Mouse (Mus musculus) right cerebral cortex, adult 2 months (tissue): ENCODE measurements around the gene 1520401A03Rik.
A peak's percentile ranks its signal among the peaks of the same experiment; 100 is the strongest.

Experiments
- DNase-seq, 2 experiments: peaks; one replicate each; pipeline ENCODE4 v3.0.0; 2021 to 2022; ENCODE audit warnings: low spot score in 2 of 2

Gene 1520401A03Rik

GRCm38 (mm10) chr17:23742941-23743340 is 20.4 kb upstream of the 1520401A03Rik start:
- no peak for DNase-seq

GRCm38 (mm10) chr17:23742210-23742793 is 19.7 kb upstream of the 1520401A03Rik start:
- no peak for DNase-seq

- no peak for DNase-seq
Observed at GRCm38 (mm10) chr17:23741359-23742209, 19.0 kb upstream of the 1520401A03Rik start.

- no peak for DNase-seq
Observed at GRCm38 (mm10) chr17:23740598-23741021, 18.0 kb upstream of the 1520401A03Rik start, which contains the start of gene Paqr4. Paqr4 (minus strand) TSS chr17:23740867.

GRCm38 (mm10) chr17:23740136-23740584 is 17.6 kb upstream of the 1520401A03Rik start:
- DNase-seq: peak; percentile 93 to 94

- peak in 1 of 2 experiments; percentile 47 for DNase-seq
Observed at GRCm38 (mm10) chr17:23739202-23740135, 16.9 kb upstream of the 1520401A03Rik start.

- DNase-seq: no peak
Observed at GRCm38 (mm10) chr17:23738836-23739201, 16.2 kb upstream of the 1520401A03Rik start.

- DNase-seq: no peak
Observed at GRCm38 (mm10) chr17:23737493-23738445, 15.2 kb upstream of the 1520401A03Rik start.

GRCm38 (mm10) chr17:23734341-23734740 is 11.8 kb upstream of the 1520401A03Rik start:
- DNase-seq: no peak

GRCm38 (mm10) chr17:23730441-23730840 is 7.9 kb upstream of the 1520401A03Rik start:
- DNase-seq: no peak

GRCm38 (mm10) chr17:23726758-23727142 is 4.2 kb upstream of the 1520401A03Rik start:
- DNase-seq: peak; percentile 51 to 63

GRCm38 (mm10) chr17:23725999-23726757 is 3.6 kb upstream of the 1520401A03Rik start, which contains the start of gene Pkmyt1:
Pkmyt1 (plus strand) TSS chr17:23726336.
- peak; percentile 90 to 92 for DNase-seq

GRCm38 (mm10) chr17:23725477-23725876 is 2.9 kb upstream of the 1520401A03Rik start:
- DNase-seq: no peak

- no peak for DNase-seq
Observed at GRCm38 (mm10) chr17:23721886-23722285, 697 bp downstream of the 1520401A03Rik start.

- no peak for DNase-seq
Observed at GRCm38 (mm10) chr17:23719455-23719854, 3.1 kb downstream of the 1520401A03Rik start.

GRCm38 (mm10) chr17:23717003-23717402 is 5.6 kb downstream of the 1520401A03Rik start:
- DNase-seq: no peak

GRCm38 (mm10) chr17:23706212-23706611 is 16.4 kb downstream of the 1520401A03Rik start:
- peak; percentile 75 to 77 for DNase-seq

- no peak for DNase-seq
Observed at GRCm38 (mm10) chr17:23705525-23706104, 17.0 kb downstream of the 1520401A03Rik start.

- peak; percentile 56 to 57 for DNase-seq
Observed at GRCm38 (mm10) chr17:23704741-23705140, 17.8 kb downstream of the 1520401A03Rik start.
